Mouse (Mus musculus) embryo, embryonic 11 days (tissue): ENCODE data around the gene Abhd14a.
A peak's percentile ranks its signal among the peaks of the same experiment; 100 is the strongest.

Source experiments
- DNase-seq: peaks from one replicate; pipeline ENCODE4 v3.0.0-alpha.2; 2015

Abhd14a gene

GRCm38 (mm10) chr9:106409096-106409495, 38.4 kb downstream of the Abhd14a start:
- DNase-seq: no peak

DNA sequence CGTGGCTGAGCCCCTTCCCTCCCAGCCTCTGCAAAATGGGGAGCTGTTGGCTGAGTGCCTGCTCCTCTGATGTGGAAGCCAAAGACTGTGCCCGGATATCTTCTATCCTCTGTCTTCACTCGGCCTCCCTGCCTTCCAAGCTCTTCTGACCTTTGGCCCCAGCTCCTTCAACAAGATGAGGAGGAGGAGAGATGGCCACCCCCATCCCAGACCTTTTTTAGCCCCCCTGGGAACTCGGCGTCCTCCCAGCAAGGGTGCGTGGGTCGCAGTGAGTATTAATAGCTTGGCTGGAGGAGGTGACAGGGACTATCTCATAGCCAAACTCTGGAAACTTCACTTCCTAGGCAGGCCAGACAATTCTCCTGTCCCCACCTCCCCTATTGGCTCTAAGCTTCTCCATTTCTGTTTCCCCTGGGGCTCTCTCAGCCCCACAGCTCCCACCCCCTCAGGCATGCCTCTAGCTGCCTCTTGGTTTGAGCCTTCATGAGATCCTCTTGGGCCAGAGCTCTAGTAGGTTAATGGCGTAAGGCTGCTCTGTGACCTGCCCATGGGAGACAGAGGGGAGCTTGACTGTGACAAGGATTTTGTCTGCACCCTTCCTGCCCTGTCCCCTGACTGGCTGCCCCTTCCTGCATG, 40.9 kb downstream of the Abhd14a start:
- DNase-seq: no peak

GRCm38 (mm10) chr9:106405275-106405674, 42.2 kb downstream of the Abhd14a start:
- DNase-seq: peak; percentile 56

GRCm38 (mm10) chr9:106402607-106403375, 44.7 kb downstream of the Abhd14a start:
- no peak for DNase-seq

- no peak for DNase-seq
Observed at GRCm38 (mm10) chr9:106402149-106402548, 45.3 kb downstream of the Abhd14a start.

- DNase-seq: no peak
Observed at GRCm38 (mm10) chr9:106399808-106400207, 47.7 kb downstream of the Abhd14a start.

DNA sequence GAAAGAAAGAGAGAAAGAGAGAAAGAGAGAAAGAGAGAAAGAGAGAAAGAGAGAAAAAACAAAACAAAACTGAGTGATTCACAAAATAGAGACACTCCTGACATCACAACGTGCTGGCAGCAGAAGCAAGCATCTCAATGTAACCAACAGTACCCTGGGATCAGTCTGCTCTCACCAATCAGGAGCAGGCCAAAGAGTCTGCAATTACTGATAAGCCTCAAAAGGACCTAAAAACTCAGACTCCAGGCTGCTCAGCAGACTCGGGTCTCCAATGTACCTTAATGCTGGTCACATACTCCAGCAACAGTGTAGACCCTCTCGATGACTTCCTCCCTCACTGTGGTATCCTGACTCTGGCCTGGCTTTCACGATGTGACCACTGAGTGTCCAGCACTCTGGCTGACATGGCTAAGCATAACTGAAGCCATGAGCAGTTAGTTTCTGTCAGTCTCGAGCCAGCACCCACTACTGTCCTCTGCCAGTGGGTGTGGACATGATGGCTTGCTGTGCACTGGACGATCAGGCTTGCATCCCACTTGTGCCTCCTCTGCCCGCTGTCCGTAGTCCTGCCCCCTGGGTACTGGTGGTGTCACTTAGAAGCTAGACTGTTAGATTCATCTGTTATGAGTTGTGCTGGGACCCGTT, 48.7 kb downstream of the Abhd14a start:
- no peak for DNase-seq

GRCm38 (mm10) chr9:106397733-106398132, 49.7 kb downstream of the Abhd14a start:
- DNase-seq: no peak

DNA sequence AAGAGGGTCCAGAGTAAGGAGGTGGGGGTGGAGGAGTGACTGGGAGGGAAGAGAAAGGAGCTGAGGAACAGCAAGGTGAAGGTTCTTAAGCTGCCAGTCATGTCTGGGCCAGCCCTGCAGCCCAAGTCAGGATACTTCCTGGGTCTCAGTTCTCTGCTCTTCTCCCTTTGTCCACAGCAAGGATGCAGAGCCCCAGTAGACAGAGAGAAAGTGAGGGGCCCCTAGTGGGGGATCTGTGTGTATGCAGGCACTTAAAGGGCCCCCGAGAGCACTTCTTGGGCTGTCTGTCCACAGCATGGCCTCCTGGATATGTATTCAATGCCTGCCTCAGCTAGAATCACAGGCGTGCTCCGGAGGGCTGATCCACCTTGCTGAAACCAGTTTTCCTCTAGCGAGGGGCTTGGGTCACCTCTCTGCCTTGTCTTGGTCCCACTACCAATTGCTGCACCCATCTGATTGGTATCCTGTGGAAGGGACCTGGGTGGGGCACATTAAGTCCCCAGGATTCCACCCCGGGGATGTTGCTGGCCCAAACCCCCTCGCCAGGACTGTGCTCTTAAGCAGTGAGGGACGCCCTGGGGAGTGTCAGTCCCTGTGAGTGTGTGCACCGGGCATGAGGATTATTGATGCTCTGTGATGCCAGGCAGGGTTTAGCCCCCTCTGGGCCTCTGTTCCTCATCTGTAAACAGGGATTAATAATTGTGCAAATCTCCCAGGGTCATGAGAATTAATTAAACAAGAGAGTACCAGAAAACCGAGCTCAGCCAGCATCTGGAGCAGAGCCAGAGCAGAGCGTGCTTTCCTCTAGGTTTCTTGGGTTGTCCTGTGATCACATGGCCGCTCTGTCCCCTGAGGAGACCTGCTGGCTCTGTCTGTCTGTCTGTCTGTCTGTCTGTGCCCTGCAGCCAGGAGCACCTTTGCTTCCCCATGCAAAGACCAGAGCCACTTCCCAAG, 52.6 kb downstream of the Abhd14a start:
- peak; percentile 67 for DNase-seq

- DNase-seq: no peak
Observed at GRCm38 (mm10) chr9:106393548-106393947, 53.9 kb downstream of the Abhd14a start.

GRCm38 (mm10) chr9:106392828-106393527, 54.5 kb downstream of the Abhd14a start:
- no peak for DNase-seq
